Mouse (Mus musculus) CH12.LX (cell line): ENCODE measurements around the gene Dolk.

ENCODE experiments used
- CTCF ChIP-seq, 2 experiments: IDR thresholded peaks in 1 of 2; conservative IDR thresholded peaks in 1 of 2; 2 replicates each; pipeline ENCODE4 v1.5.1; 2011 to 2012; ENCODE audit warnings: low read depth in 2 of 2, low read length in 2 of 2, improper control_type of control experiment in 1 of 2, inconsistent platforms in 1 of 2, mild to moderate bottlenecking in 1 of 2, moderate library complexity in 1 of 2
- ELF1 ChIP-seq: IDR thresholded peaks from 2 replicates; pipeline ENCODE4 v1.6.1; 2014; ENCODE audit warnings: low read depth, mild to moderate bottlenecking, inconsistent platforms, low read length, improper control_type of control experiment
- MAFK ChIP-seq: IDR thresholded peaks from 2 replicates; pipeline ENCODE4 v1.6.1; 2011; ENCODE audit warnings: low read length, improper control_type of control experiment; ENCODE audit not compliant: insufficient replicate concordance
- MAX ChIP-seq: IDR thresholded peaks from 2 replicates; pipeline ENCODE4 v1.6.1; 2011; ENCODE audit warnings: low read length, improper control_type of control experiment
- POLR2A ChIP-seq: IDR thresholded peaks from 2 replicates; pipeline ENCODE4 v1.6.1; 2011; ENCODE audit warnings: low read depth, mild to moderate bottlenecking, improper control_type of control experiment, low read length
- UBTF ChIP-seq: IDR thresholded peaks from 2 replicates; pipeline ENCODE4 v1.6.1; 2012; ENCODE audit warnings: low read depth, mild to moderate bottlenecking, inconsistent platforms, low read length, improper control_type of control experiment, moderate library complexity
- ZMIZ1 ChIP-seq: IDR thresholded peaks from 2 replicates; pipeline ENCODE4 v1.6.1; 2012; ENCODE audit warnings: low read depth, mild to moderate bottlenecking, inconsistent platforms, low read length, improper control_type of control experiment

DNA sequence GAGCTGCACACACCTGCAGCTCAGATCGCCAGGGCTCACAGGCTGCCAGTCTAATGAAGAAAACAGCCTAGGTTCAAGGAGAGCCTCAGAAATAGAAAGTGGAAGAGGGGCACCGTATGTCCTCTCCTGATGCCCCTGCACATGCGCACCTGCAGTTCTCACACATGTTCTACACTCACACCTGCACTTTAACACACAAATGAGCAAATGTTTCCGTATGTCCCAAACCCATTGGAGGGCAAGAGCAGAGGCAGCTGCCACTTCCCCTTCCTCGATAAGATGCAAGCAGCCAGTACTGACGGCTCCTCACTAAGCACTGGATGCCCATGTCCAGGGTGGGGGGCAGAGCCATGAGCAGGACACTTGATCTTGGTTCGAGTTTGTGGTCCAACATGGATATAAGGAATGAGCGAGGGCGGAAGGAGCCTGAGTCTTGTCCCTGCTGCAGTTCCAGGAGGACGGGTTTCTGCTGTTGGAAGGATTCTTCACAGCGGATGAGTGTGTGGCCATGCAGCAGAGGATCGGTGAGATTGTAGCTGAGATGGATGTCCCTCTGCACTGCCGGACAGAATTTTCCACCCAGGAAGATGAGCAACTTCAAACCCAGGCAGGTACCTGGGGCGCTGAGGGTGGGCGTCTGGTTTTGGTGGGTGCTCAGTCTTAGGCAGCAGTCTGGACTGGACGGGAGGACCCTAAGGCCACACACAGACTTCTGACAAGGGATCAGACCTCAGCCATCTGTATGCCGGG lies 16.7 kb downstream of the Dolk start:
- TF ChIP-seq CTCF (conservative IDR thresholded peaks at IDR 0.05 in 1 of 2, IDR thresholded peaks at IDR 0.05 in 1 of 2; ENCODE audit: low read depth in 2 of 2, low read length in 2 of 2), result no peak
- TF ChIP-seq UBTF, result no peak
- no peak for TF ChIP-seq POLR2A
- TF ChIP-seq ZMIZ1, result no peak
- TF ChIP-seq MAFK, result no peak
- TF ChIP-seq ELF1, result no peak
- no peak for TF ChIP-seq MAX
